In genomic region chr12:79959540-79960305, GRCm38 (mm10) we compare ENCODE assay signal across 29 mouse cellular contexts.
DNase-seq lines count a peak whose midpoint lies in the region; ATAC-seq lines count a peak whose summit lies in the region.
"Had no signal": no experiment of that assay in that cellular context is flagged by ENCODE, and none has a peak within 500 bp of the region (broad histone marks: within the 10 kb centered on the region; RNA-seq: fewer than 3 reads in every experiment).

No protein-coding gene starts in this region.

- H3K9me3 ChIP-seq in forebrain, embryonic 10.5 days: no peaks in the 10 kb centered on the region
- H3K9me3 ChIP-seq in forebrain, embryonic 12.5 days: no peaks in the 10 kb centered on the region
- no peaks in the 10 kb centered on the region for H3K9me3 ChIP-seq in midbrain, embryonic 10.5 days (replicated peaks)
- no peaks in the 10 kb centered on the region for H3K9me3 ChIP-seq in midbrain, embryonic 14.5 days (ENCODE audit: control insufficient read depth, low read length)
- no peaks in the 10 kb centered on the region for H3K9me3 ChIP-seq in limb, embryonic 10.5 days (replicated peaks)
- no peaks in the 10 kb centered on the region for H3K9me3 ChIP-seq in intestine, embryonic 16.5 days (ENCODE audit: control insufficient read depth, low read length)
- H3K9me3 ChIP-seq: embryonic facial prominence, embryonic 13.5 days; G1E; hindbrain, embryonic 10.5 days; liver, embryonic 13.5 days; megakaryocyte, embryonic 14.5 days; midbrain, embryonic 15.5 days; neural tube, embryonic 12.5 days; stomach, embryonic 15.5 days had no signal

- no peak overlapping the region for H3K9ac ChIP-seq in forebrain, embryonic 12.5 days
- H3K9ac ChIP-seq in midbrain, embryonic 14.5 days (replicated peaks; ENCODE audit: low read length): no peak overlapping the region
- no peak overlapping the region for H3K9ac ChIP-seq in intestine, embryonic 16.5 days (ENCODE audit: low read depth, low read length)
- H3K9ac ChIP-seq: embryonic facial prominence, embryonic 13.5 days; forebrain, postnatal 0 days; liver, embryonic 13.5 days; midbrain, embryonic 15.5 days; neural tube, embryonic 12.5 days; stomach, embryonic 15.5 days had no signal

- H3K4me1 ChIP-seq in forebrain, embryonic 10.5 days: peaks cover 29% of the 10 kb centered on the region
- peaks cover 4% of the 10 kb centered on the region for H3K4me1 ChIP-seq in forebrain, embryonic 12.5 days
- peaks cover 35% of the 10 kb centered on the region for H3K4me1 ChIP-seq in midbrain, embryonic 10.5 days
- peaks cover under 1% of the 10 kb centered on the region; the same call in 1 of the 2 replicates for H3K4me1 ChIP-seq in midbrain, embryonic 14.5 days (ENCODE audit: control insufficient read depth, insufficient read depth, low read length)
- peaks cover 22% of the 10 kb centered on the region for H3K4me1 ChIP-seq in limb, embryonic 10.5 days
- H3K4me1 ChIP-seq in intestine, embryonic 16.5 days (ENCODE audit: control insufficient read depth, insufficient read depth, low read length): peaks cover 13% of the 10 kb centered on the region
- H3K4me1 ChIP-seq: neural tube, embryonic 12.5 days had no signal

- no peak for ATAC-seq in forebrain, embryonic 12.5 days (ENCODE audit: low FRiP score)
- ATAC-seq in midbrain, embryonic 14.5 days (ENCODE audit: low FRiP score, low TSS enrichment): no peak
- peak; percentile 28 for ATAC-seq in activated CD4-positive, CD25-positive, alpha-beta regulatory T cell, adult 4 months
- no peak for ATAC-seq in intestine, embryonic 16.5 days
- ATAC-seq: forebrain, postnatal 0 days; hindbrain, embryonic 16.5 days; midbrain, embryonic 15.5 days; Patski had no signal

- no peak overlapping the region for H3K4me3 ChIP-seq in forebrain, embryonic 10.5 days
- H3K4me3 ChIP-seq in forebrain, embryonic 12.5 days (replicated peaks): no peak overlapping the region
- H3K4me3 ChIP-seq in midbrain, embryonic 10.5 days: no peak overlapping the region
- H3K4me3 ChIP-seq in midbrain, embryonic 14.5 days (replicated peaks; ENCODE audit: low read depth, low read length): no peak overlapping the region
- no peak overlapping the region for H3K4me3 ChIP-seq in limb, embryonic 10.5 days
- H3K4me3 ChIP-seq in intestine, embryonic 16.5 days (ENCODE audit: low read length): no peak overlapping the region
- H3K4me3 ChIP-seq: embryonic facial prominence, embryonic 13.5 days; gastrocnemius, adult 2 months; hindbrain, embryonic 10.5 days; liver, embryonic 13.5 days; megakaryocyte, embryonic 14.5 days; midbrain, embryonic 15.5 days; neural tube, embryonic 12.5 days; stomach, embryonic 15.5 days had no signal

- no peaks in the 10 kb centered on the region for H3K36me3 ChIP-seq in forebrain, embryonic 10.5 days (replicated peaks)
- no peaks in the 10 kb centered on the region for H3K36me3 ChIP-seq in forebrain, embryonic 12.5 days (replicated peaks)
- H3K36me3 ChIP-seq in midbrain, embryonic 10.5 days: no peaks in the 10 kb centered on the region
- H3K36me3 ChIP-seq in midbrain, embryonic 14.5 days (ENCODE audit: control insufficient read depth, insufficient read depth, low read length): no peaks in the 10 kb centered on the region
- H3K36me3 ChIP-seq in limb, embryonic 10.5 days: no peaks in the 10 kb centered on the region
- H3K36me3 ChIP-seq in intestine, embryonic 16.5 days (ENCODE audit: control insufficient read depth, insufficient read depth, low read length): no peaks in the 10 kb centered on the region
- H3K36me3 ChIP-seq: embryonic facial prominence, embryonic 13.5 days; G1E; hindbrain, embryonic 10.5 days; liver, embryonic 13.5 days; midbrain, embryonic 15.5 days; neural tube, embryonic 12.5 days; stomach, embryonic 15.5 days had no signal

- peak overlapping the region; percentile 62 for H3K27ac ChIP-seq in forebrain, embryonic 10.5 days
- no peak overlapping the region for H3K27ac ChIP-seq in forebrain, embryonic 12.5 days
- H3K27ac ChIP-seq in midbrain, embryonic 10.5 days (replicated peaks): peak overlapping the region; percentile 33; the same call in 1 of the 2 replicates
- H3K27ac ChIP-seq in midbrain, embryonic 14.5 days (replicated peaks; ENCODE audit: low read depth, low read length): no peak overlapping the region
- H3K27ac ChIP-seq in limb, embryonic 10.5 days: peak overlapping the region; percentile 4; the same call in 1 of the 2 replicates
- H3K27ac ChIP-seq in intestine, embryonic 16.5 days (ENCODE audit: low read length): no peak overlapping the region
- H3K27ac ChIP-seq: embryonic facial prominence, embryonic 13.5 days; gastrocnemius, adult 2 months; kidney, postnatal 0 days; liver, embryonic 13.5 days; midbrain, embryonic 15.5 days; neural tube, embryonic 12.5 days; stomach, embryonic 15.5 days had no signal

- H3K27me3 ChIP-seq in forebrain, embryonic 10.5 days (ENCODE audit: poor library complexity, severe bottlenecking): no peaks in the 10 kb centered on the region
- H3K27me3 ChIP-seq in forebrain, embryonic 12.5 days: no peaks in the 10 kb centered on the region
- H3K27me3 ChIP-seq in midbrain, embryonic 10.5 days (ENCODE audit: low read depth, poor library complexity, severe bottlenecking): peaks cover 33% of the 10 kb centered on the region
- no peaks in the 10 kb centered on the region for H3K27me3 ChIP-seq in midbrain, embryonic 14.5 days (ENCODE audit: control insufficient read depth, insufficient read depth, low read length)
- H3K27me3 ChIP-seq in limb, embryonic 10.5 days (ENCODE audit: low read depth, poor library complexity, severe bottlenecking): no peaks in the 10 kb centered on the region
- no peaks in the 10 kb centered on the region for H3K27me3 ChIP-seq in intestine, embryonic 16.5 days (replicated peaks; ENCODE audit: control insufficient read depth, insufficient read depth, low read length)
- H3K27me3 ChIP-seq: embryonic facial prominence, embryonic 13.5 days; liver, embryonic 13.5 days; midbrain, embryonic 15.5 days; neural tube, embryonic 12.5 days; Patski; stomach, embryonic 15.5 days had no signal

- WGBS in forebrain, embryonic 10.5 days: 94% methylated on average over 14 of the region's 14 CpGs
- 94% methylated on average over 14 of the region's 14 CpGs for WGBS in forebrain, embryonic 12.5 days
- WGBS in midbrain, embryonic 10.5 days: 86% methylated on average over 14 of the region's 14 CpGs
- 89% methylated on average over 14 of the region's 14 CpGs for WGBS in midbrain, embryonic 14.5 days
- WGBS in limb, embryonic 10.5 days: 84% methylated on average over 14 of the region's 14 CpGs
- 85% methylated on average over 14 of the region's 14 CpGs for WGBS in intestine, embryonic 16.5 days

- no peak overlapping the region for H3K4me2 ChIP-seq in forebrain, embryonic 12.5 days
- H3K4me2 ChIP-seq in midbrain, embryonic 14.5 days (ENCODE audit: low read length): no peak overlapping the region
- no peak overlapping the region for H3K4me2 ChIP-seq in intestine, embryonic 16.5 days (ENCODE audit: low read depth, low read length)
- H3K4me2 ChIP-seq: embryonic facial prominence, embryonic 13.5 days; liver, embryonic 13.5 days; midbrain, embryonic 15.5 days; neural tube, embryonic 12.5 days; stomach, embryonic 15.5 days had no signal

- DNase-seq in forebrain, embryonic 10.5 days (ENCODE audit: extremely low spot score, low spot score): no peak
- no peak for DNase-seq in midbrain, embryonic 10.5 days (ENCODE audit: low spot score)
- no peak for DNase-seq in midbrain, embryonic 14.5 days
- no peak for DNase-seq in limb, embryonic 10.5 days (ENCODE audit: low spot score)
- DNase-seq in embryo, embryonic 10.5 days (ENCODE audit: low spot score): no peak
- DNase-seq: adrenal gland, adult 2 months; cerebellum, adult 11-12 months; cerebellum, postnatal 10 days; forebrain, postnatal 0 days; gastrocnemius, adult 2 months; kidney, adult 11 months; liver, embryonic 13.5 days; lung, adult 2 months; right cerebral cortex, postnatal 14 days; spleen, adult 18-20 months; thymus, adult 2 months had no signal

Comparison
In these comparisons a context has a peak if more than half of its experiments do, and no peak if none do; other contexts are left out.
1. H3K27ac ChIP-seq: peak in forebrain, embryonic 10.5 days (single experiment), midbrain, embryonic 10.5 days (single experiment) and limb, embryonic 10.5 days (single experiment); none in forebrain, embryonic 12.5 days (single experiment), midbrain, embryonic 14.5 days (single experiment) and intestine, embryonic 16.5 days (single experiment).